Mouse (Mus musculus): ENCODE data around the gene Ttc19. TPM values are rescaled to one million over a fixed set of nuclear protein-coding genes. Genes with fewer than 3 reads are reported as not detected.
"Not testable (repeated sequence)": the region's sequence is repeated elsewhere in the genome, so short reads cannot be mapped to it uniquely, and the experiment has no call there.

Ttc19 gene
- polyA plus RNA-seq, 1 experiment from 2014 or later, result 50.6 TPM

DNA sequence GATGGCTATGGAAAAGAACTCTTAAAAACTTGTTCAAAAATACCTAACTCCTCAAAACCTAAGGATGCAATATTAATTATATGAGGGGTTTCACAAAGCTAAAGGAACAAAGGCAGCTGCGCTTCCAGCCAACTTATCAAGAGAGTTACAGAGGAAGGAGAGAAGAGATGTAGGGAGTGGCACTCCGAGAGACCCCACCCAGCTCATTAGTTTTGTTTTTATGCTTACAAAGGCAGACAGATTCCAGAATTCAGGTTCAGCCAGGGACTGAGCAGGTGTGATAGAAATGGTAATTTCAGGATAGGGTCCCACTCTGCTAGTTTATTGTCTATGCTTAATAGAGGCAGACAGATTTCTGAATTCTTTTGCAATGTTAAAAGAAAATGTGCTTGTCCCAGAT, 73.9 kb downstream of the Ttc19 start:
- Histone ChIP-seq H3K9me3 (replicated peaks) (no peaks in the 10 kb centered on the region), H3K36me3 (peaks cover 56% of the 10 kb centered on the region), H3K27me3 (replicated peaks) (no peaks in the 10 kb centered on the region), H3K4me2 (no peak overlapping the region), H3K9ac (replicated peaks) (no peak overlapping the region), H3K27ac (replicated peaks) (no peak overlapping the region), H3K4me1 (no peaks in the 10 kb centered on the region), H3K4me3 (replicated peaks) (no peak overlapping the region)
- ATAC-seq (ENCODE audit: low FRiP score), result no peak
- 92% methylated on average over 2 of the region's 2 CpGs for WGBS

- Histone ChIP-seq H3K4me2 (no peak overlapping the region), H3K9ac (replicated peaks) (no peak overlapping the region), H3K4me1 (no peaks in the 10 kb centered on the region), H3K4me3 (replicated peaks) (no peak overlapping the region), H3K27me3 (replicated peaks) (no peaks in the 10 kb centered on the region), H3K27ac (replicated peaks) (no peak overlapping the region), H3K9me3 (replicated peaks) (no peaks in the 10 kb centered on the region), H3K36me3 (peaks cover 23% of the 10 kb centered on the region)
- WGBS, result 91% methylated on average over 6 of the region's 6 CpGs
- ATAC-seq (ENCODE audit: low FRiP score), result no peak
These were observed 85.6 kb downstream of the Ttc19 start for GRCm38 (mm10) chr11:62366879-62367278.

GRCm38 (mm10) chr11:62369924-62370323, 88.7 kb downstream of the Ttc19 start:
- H3K9me3 ChIP-seq (replicated peaks), result no peaks in the 10 kb centered on the region
- no peaks in the 10 kb centered on the region for H3K27me3 ChIP-seq (replicated peaks)
- no peaks in the 10 kb centered on the region for H3K4me1 ChIP-seq
- H3K9ac ChIP-seq (replicated peaks), result no peak overlapping the region
- no peak for ATAC-seq (ENCODE audit: low FRiP score)
- no peak overlapping the region for H3K4me3 ChIP-seq (replicated peaks)
- H3K27ac ChIP-seq (replicated peaks), result no peak overlapping the region
- peaks cover 38% of the 10 kb centered on the region for H3K36me3 ChIP-seq
- H3K4me2 ChIP-seq, result no peak overlapping the region

DNA sequence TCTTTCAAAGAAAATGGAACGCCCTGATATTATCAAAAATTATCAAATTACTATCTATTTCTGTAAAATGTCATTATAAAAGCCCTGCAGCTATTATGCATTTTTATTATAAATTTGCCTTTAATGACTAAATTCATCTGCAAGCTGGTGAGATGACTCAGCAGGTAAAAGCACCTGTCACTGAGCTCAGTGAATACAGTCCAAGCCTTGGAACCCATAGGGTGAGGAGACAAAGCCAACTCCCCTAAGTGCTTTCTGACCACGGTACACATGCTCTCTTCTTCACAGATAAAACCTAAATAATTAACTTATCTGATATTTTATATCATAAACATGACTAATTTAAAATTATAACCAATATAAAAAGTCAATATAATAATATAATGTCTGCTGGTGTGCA, 90.5 kb downstream of the Ttc19 start:
- no peak overlapping the region for H3K4me2 ChIP-seq
- no peak for ATAC-seq (ENCODE audit: low FRiP score)
- H3K36me3 ChIP-seq, result peaks cover 34% of the 10 kb centered on the region
- H3K9me3 ChIP-seq (replicated peaks), result no peaks in the 10 kb centered on the region
- H3K9ac ChIP-seq (replicated peaks), result no peak overlapping the region
- no peaks in the 10 kb centered on the region for H3K27me3 ChIP-seq (replicated peaks)
- H3K4me1 ChIP-seq, result no peaks in the 10 kb centered on the region
- H3K27ac ChIP-seq (replicated peaks), result no peak overlapping the region
- 79% methylated on average over 2 of the region's 2 CpGs for WGBS
- H3K4me3 ChIP-seq (replicated peaks), result no peak overlapping the region

GRCm38 (mm10) chr11:62377202-62377851, 96.1 kb downstream of the Ttc19 start:
- not testable (repeated sequence) for H3K9ac ChIP-seq (replicated peaks); H3K9me3 ChIP-seq (replicated peaks); H3K4me2 ChIP-seq; ATAC-seq (ENCODE audit: low FRiP score); H3K27ac ChIP-seq (replicated peaks); H3K4me1 ChIP-seq; H3K4me3 ChIP-seq (replicated peaks); H3K27me3 ChIP-seq (replicated peaks)
- WGBS, result 86% methylated on average over 6 of the region's 6 CpGs
- peaks cover 46% of the 10 kb centered on the region for H3K36me3 ChIP-seq

Other genes with a start within 250 kb of the Ttc19 start
- 7.1 and 7.5 TPM in 2 replicates for gene Adora2b, start 32.5 kb upstream of the Ttc19 start, polyA plus RNA-seq (2015; fragmentation: Nextera tagmentation; extraction: Ambion mirVana)
- 17.3 and 19.4 TPM in 2 replicates for gene Zswim7, start 98 bp upstream of the Ttc19 start, polyA plus RNA-seq (2015; fragmentation: Nextera tagmentation; extraction: Ambion mirVana)
- 9.8 and 11.4 TPM in 2 replicates for gene Pigl, start 177.0 kb downstream of the Ttc19 start, polyA plus RNA-seq (2015; fragmentation: Nextera tagmentation; extraction: Ambion mirVana)
- gene Ncor1, start 177.1 kb downstream of the Ttc19 start, polyA plus RNA-seq (2015; fragmentation: Nextera tagmentation; extraction: Ambion mirVana), result 170 and 174 TPM in 2 replicates